Mouse (Mus musculus) cortical plate, adult 2 months (tissue): ENCODE results near the gene Dhx30. TPM values are rescaled to one million over a fixed set of nuclear protein-coding genes. Genes with fewer than 3 reads are reported as not detected.
"Not testable (repeated sequence)": the region's sequence is repeated elsewhere in the genome, so short reads cannot be mapped to it uniquely, and the experiment has no call there.

ENCODE experiments used
- H3K27ac ChIP-seq: fragments of 200-500 bp; 2 replicates; pipeline ENCODE4 v1.5.1; 2012; ENCODE audit warnings: low read length, control low read depth, inconsistent platforms; ENCODE audit not compliant: insufficient read depth
- H3K4me1 ChIP-seq: fragments of 200-500 bp; 2 replicates; pipeline ENCODE4 v1.6.1; 2011; ENCODE audit warnings: low read length; ENCODE audit not compliant: control insufficient read depth, insufficient read depth
- H3K4me3 ChIP-seq: fragments of 200-500 bp; 2 replicates; pipeline ENCODE4 v1.5.1; 2011; ENCODE audit warnings: mild to moderate bottlenecking, low read length, control low read depth; ENCODE audit not compliant: insufficient read depth
- CTCF ChIP-seq: fragments of 200-500 bp; IDR thresholded peaks from 2 replicates; pipeline ENCODE4 v1.5.1; 2011; ENCODE audit warnings: mild to moderate bottlenecking, control low read depth, low read length; ENCODE audit not compliant: insufficient read depth; ENCODE audit errors: extremely low read depth
- POLR2A ChIP-seq: fragments of 200-500 bp; IDR thresholded peaks from 2 replicates; pipeline ENCODE4 v1.6.1; 2011; ENCODE audit warnings: mild to moderate bottlenecking, low read length, control low read depth; ENCODE audit not compliant: insufficient read depth; ENCODE audit errors: extremely low read depth
- polyA plus RNA-seq: library from polyadenylated mRNA; depleted of rRNA; stranded (reverse); fragments of >200 nt; gene quantifications from 2 replicates; pipeline ENCODE4 v1.2.3, GENCODE M21; 2012; rRNA removed

Gene Dhx30
- 144 and 166 TPM in 2 replicates for polyA plus RNA-seq

- Histone ChIP-seq H3K4me1 (peaks cover 2% of the 10 kb centered on the region; the same call in 1 of the 2 replicates), H3K4me3 (peak within 1 kb of the TSS; percentile 86), H3K27ac (peak within 1 kb of the TSS; percentile 91)
- TF ChIP-seq CTCF, result no peak
- no peak for TF ChIP-seq POLR2A
Measured at GRCm38 (mm10) chr9:110117779-110118139, at the start of gene Dhx30. Gene Dhx30 (minus strand): TSS chr9:110117830.

- no peaks in the 10 kb centered on the region for H3K4me1 ChIP-seq
- H3K4me3 ChIP-seq, result no peak overlapping the region
- TF ChIP-seq CTCF, result no peak
- TF ChIP-seq POLR2A, result no peak
- no peak overlapping the region for H3K27ac ChIP-seq
Measured at GRCm38 (mm10) chr9:110163071-110163470, 45.4 kb upstream of the Dhx30 start.

- Histone ChIP-seq H3K4me1 (no peaks in the 10 kb centered on the region), H3K27ac (no peak overlapping the region), H3K4me3 (no peak overlapping the region)
- TF ChIP-seq POLR2A, result no peak
- no peak for TF ChIP-seq CTCF
Measured at GRCm38 (mm10) chr9:110162441-110162840, 44.8 kb upstream of the Dhx30 start.

- H3K4me3 ChIP-seq, H3K27ac ChIP-seq, H3K4me1 ChIP-seq: not testable (repeated sequence)
Measured at GRCm38 (mm10) chr9:110160486-110160885, 42.9 kb upstream of the Dhx30 start.

GRCm38 (mm10) chr9:110159036-110159435 is 41.4 kb upstream of the Dhx30 start:
- H3K27ac ChIP-seq, result no peak overlapping the region
- no peak for TF ChIP-seq CTCF
- TF ChIP-seq POLR2A, result no peak
- no peaks in the 10 kb centered on the region for H3K4me1 ChIP-seq
- no peak overlapping the region for H3K4me3 ChIP-seq

- H3K4me3 ChIP-seq, result no peak overlapping the region
- H3K4me1 ChIP-seq, result no peaks in the 10 kb centered on the region
- TF ChIP-seq CTCF (no peak), POLR2A (no peak)
- no peak overlapping the region for H3K27ac ChIP-seq
Measured at GRCm38 (mm10) chr9:110148598-110148997, 31.0 kb upstream of the Dhx30 start.

GRCm38 (mm10) chr9:110142097-110142496 is 24.5 kb upstream of the Dhx30 start:
- Histone ChIP-seq H3K27ac (no peak overlapping the region), H3K4me1 (no peaks in the 10 kb centered on the region), H3K4me3 (no peak overlapping the region)
- no peak for TF ChIP-seq POLR2A
- TF ChIP-seq CTCF, result no peak

GRCm38 (mm10) chr9:110139119-110139518 is 21.5 kb upstream of the Dhx30 start:
- TF ChIP-seq CTCF (no peak), POLR2A (no peak)
- H3K27ac ChIP-seq, result no peak overlapping the region
- H3K4me1 ChIP-seq, result no peaks in the 10 kb centered on the region
- no peak overlapping the region for H3K4me3 ChIP-seq

- no peaks in the 10 kb centered on the region; the same call in 1 of the 2 replicates for H3K4me1 ChIP-seq
- H3K4me3 ChIP-seq, result no peak overlapping the region
- no peak overlapping the region for H3K27ac ChIP-seq
- TF ChIP-seq CTCF, result no peak
- no peak for TF ChIP-seq POLR2A
Measured at GRCm38 (mm10) chr9:110134176-110134575, 16.5 kb upstream of the Dhx30 start.

GRCm38 (mm10) chr9:110132921-110133320 is 15.3 kb upstream of the Dhx30 start:
- TF ChIP-seq POLR2A, result no peak
- no peak for TF ChIP-seq CTCF
- peak overlapping the region; percentile 34; the same call in 1 of the 2 replicates for H3K4me3 ChIP-seq
- no peaks in the 10 kb centered on the region; the same call in 1 of the 2 replicates for H3K4me1 ChIP-seq
- no peak overlapping the region for H3K27ac ChIP-seq
